Mouse (Mus musculus): ENCODE results near the gene Phyhipl. TPM values are rescaled to one million over a fixed set of nuclear protein-coding genes. Genes with fewer than 3 reads are reported as not detected.

The Phyhipl gene
- polyA plus RNA-seq, 1 experiment from 2014 or later, result 1.3 TPM

GRCm38 (mm10) chr10:70540456-70541195, 115.1 kb downstream of the Phyhipl start:
- WGBS, result 80% methylated on average over 9 of the region's 9 CpGs
- peaks cover 10% of the 10 kb centered on the region for H3K36me3 ChIP-seq (ENCODE audit: control insufficient read depth, insufficient read depth, low read length)

GRCm38 (mm10) chr10:70539251-70539650, 116.5 kb downstream of the Phyhipl start:
- Histone ChIP-seq H3K9ac (ENCODE audit: low read length) (no peak overlapping the region), H3K4me1 (ENCODE audit: control insufficient read depth in 2 of 2, insufficient read depth in 2 of 2, low read length in 2 of 2) (no peaks in the 10 kb centered on the region), H3K27me3 (ENCODE audit: control insufficient read depth, insufficient read depth, low read length) (no peaks in the 10 kb centered on the region), H3K36me3 (ENCODE audit: control insufficient read depth, insufficient read depth, low read length) (0 out of 2 replicates have a peak, but pooled peaks cover 5% of the 10 kb centered on the region), H3K4me3 (ENCODE audit: control insufficient read depth in 1 of 2, insufficient read depth in 1 of 2, low read depth in 1 of 2, low read length in 2 of 2) (no peak overlapping the region), H3K9me3 (ENCODE audit: control insufficient read depth, low read length) (0 out of 2 replicates have a peak, but pooled peaks cover 4% of the 10 kb centered on the region), H3K27ac (replicated peaks in 1 of 2; ENCODE audit: control insufficient read depth in 1 of 2, insufficient read depth in 1 of 2, low read depth in 2 of 2, low read length in 2 of 2) (no peak overlapping the region), H3K4me2 (ENCODE audit: low read length) (no peak overlapping the region)
- ATAC-seq (ENCODE audit: insufficient number of reproducible peaks, insufficient read depth, low FRiP score, low read depth), result no peak
- 90% methylated on average over 9 of the region's 9 CpGs for WGBS

More at GRCm38 (mm10) chr10:70540456-70541195, 115.1 kb downstream of the Phyhipl start:
- Histone ChIP-seq H3K9ac (ENCODE audit: low read length) (no peak overlapping the region), H3K4me1 (ENCODE audit: control insufficient read depth in 2 of 2, insufficient read depth in 2 of 2, low read length in 2 of 2) (no peaks in the 10 kb centered on the region), H3K9me3 (ENCODE audit: control insufficient read depth, low read length) (0 out of 2 replicates have a peak, but pooled peaks cover 4% of the 10 kb centered on the region), H3K4me2 (ENCODE audit: low read length) (no peak overlapping the region), H3K27me3 (ENCODE audit: control insufficient read depth, insufficient read depth, low read length) (no peaks in the 10 kb centered on the region), H3K4me3 (ENCODE audit: control insufficient read depth in 1 of 2, insufficient read depth in 1 of 2, low read depth in 1 of 2, low read length in 2 of 2) (no peak overlapping the region), H3K27ac (replicated peaks in 1 of 2; ENCODE audit: control insufficient read depth in 1 of 2, insufficient read depth in 1 of 2, low read depth in 2 of 2, low read length in 2 of 2) (no peak overlapping the region)
- ATAC-seq (ENCODE audit: insufficient number of reproducible peaks, insufficient read depth, low FRiP score, low read depth), result no peak

- Histone ChIP-seq H3K36me3 (ENCODE audit: control insufficient read depth, insufficient read depth, low read length) (0 out of 2 replicates have a peak, but pooled peaks cover 5% of the 10 kb centered on the region), H3K9ac (ENCODE audit: low read length) (no peak overlapping the region), H3K4me2 (ENCODE audit: low read length) (no peak overlapping the region), H3K27me3 (ENCODE audit: control insufficient read depth, insufficient read depth, low read length) (no peaks in the 10 kb centered on the region), H3K4me3 (ENCODE audit: control insufficient read depth in 1 of 2, insufficient read depth in 1 of 2, low read depth in 1 of 2, low read length in 2 of 2) (no peak overlapping the region), H3K27ac (replicated peaks in 1 of 2; ENCODE audit: control insufficient read depth in 1 of 2, insufficient read depth in 1 of 2, low read depth in 2 of 2, low read length in 2 of 2) (no peak overlapping the region), H3K4me1 (ENCODE audit: control insufficient read depth in 2 of 2, insufficient read depth in 2 of 2, low read length in 2 of 2) (no peaks in the 10 kb centered on the region), H3K9me3 (ENCODE audit: control insufficient read depth, low read length) (0 out of 2 replicates have a peak, but pooled peaks cover 4% of the 10 kb centered on the region)
- no peak for ATAC-seq (ENCODE audit: insufficient number of reproducible peaks, insufficient read depth, low FRiP score, low read depth)
- 64% methylated on average over 10 of the region's 10 CpGs for WGBS
Measured at GRCm38 (mm10) chr10:70537694-70538093, 118.1 kb downstream of the Phyhipl start.

GRCm38 (mm10) chr10:70535401-70535800, 120.4 kb downstream of the Phyhipl start:
- Histone ChIP-seq H3K4me2 (ENCODE audit: low read length) (no peak overlapping the region), H3K36me3 (ENCODE audit: control insufficient read depth, insufficient read depth, low read length) (0 out of 2 replicates have a peak, but pooled peaks cover 5% of the 10 kb centered on the region), H3K27me3 (ENCODE audit: control insufficient read depth, insufficient read depth, low read length) (no peaks in the 10 kb centered on the region), H3K4me3 (ENCODE audit: control insufficient read depth in 1 of 2, insufficient read depth in 1 of 2, low read depth in 1 of 2, low read length in 2 of 2) (no peak overlapping the region), H3K27ac (replicated peaks in 1 of 2; ENCODE audit: control insufficient read depth in 1 of 2, insufficient read depth in 1 of 2, low read depth in 2 of 2, low read length in 2 of 2) (no peak overlapping the region), H3K9ac (ENCODE audit: low read length) (no peak overlapping the region), H3K9me3 (ENCODE audit: control insufficient read depth, low read length) (0 out of 2 replicates have a peak, but pooled peaks cover 4% of the 10 kb centered on the region), H3K4me1 (ENCODE audit: control insufficient read depth in 2 of 2, insufficient read depth in 2 of 2, low read length in 2 of 2) (no peaks in the 10 kb centered on the region)
- no peak for ATAC-seq (ENCODE audit: insufficient number of reproducible peaks, insufficient read depth, low FRiP score, low read depth)
- 80% methylated on average over 12 of the region's 12 CpGs for WGBS

GRCm38 (mm10) chr10:70534571-70534970, 121.2 kb downstream of the Phyhipl start:
- Histone ChIP-seq H3K4me1 (ENCODE audit: control insufficient read depth in 2 of 2, insufficient read depth in 2 of 2, low read length in 2 of 2) (no peaks in the 10 kb centered on the region), H3K36me3 (ENCODE audit: control insufficient read depth, insufficient read depth, low read length) (0 out of 2 replicates have a peak, but pooled peaks cover 5% of the 10 kb centered on the region), H3K4me3 (ENCODE audit: control insufficient read depth in 1 of 2, insufficient read depth in 1 of 2, low read depth in 1 of 2, low read length in 2 of 2) (no peak overlapping the region), H3K27me3 (ENCODE audit: control insufficient read depth, insufficient read depth, low read length) (no peaks in the 10 kb centered on the region), H3K27ac (replicated peaks in 1 of 2; ENCODE audit: control insufficient read depth in 1 of 2, insufficient read depth in 1 of 2, low read depth in 2 of 2, low read length in 2 of 2) (no peak overlapping the region), H3K4me2 (ENCODE audit: low read length) (no peak overlapping the region), H3K9ac (ENCODE audit: low read length) (no peak overlapping the region), H3K9me3 (ENCODE audit: control insufficient read depth, low read length) (0 out of 2 replicates have a peak, but pooled peaks cover 4% of the 10 kb centered on the region)
- WGBS, result 88% methylated on average over 10 of the region's 10 CpGs
- no peak for ATAC-seq (ENCODE audit: insufficient number of reproducible peaks, insufficient read depth, low FRiP score, low read depth)

DNA sequence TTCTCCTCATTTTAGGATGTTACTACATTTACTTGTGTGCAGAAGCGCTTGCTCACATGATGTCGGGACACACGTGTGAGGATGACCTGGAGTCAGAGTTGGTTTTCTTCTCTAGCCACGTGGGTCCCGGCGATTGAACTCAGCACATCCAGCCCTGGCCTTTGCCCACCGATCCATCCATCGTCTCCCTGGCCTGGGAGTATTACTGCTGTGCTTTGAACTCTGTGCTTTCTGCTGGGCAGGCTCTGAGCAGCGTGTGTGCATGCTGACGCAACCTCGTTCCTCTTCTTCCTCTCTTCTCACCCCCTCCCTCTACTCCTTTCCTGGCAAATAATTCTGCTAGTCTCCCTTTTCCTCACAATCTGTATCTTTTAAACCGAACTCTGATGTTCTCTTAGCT, 121.8 kb downstream of the Phyhipl start:
- H3K4me1 ChIP-seq (ENCODE audit: control insufficient read depth in 2 of 2, insufficient read depth in 2 of 2, low read length in 2 of 2), result no peaks in the 10 kb centered on the region
- 86% methylated on average over 12 of the region's 12 CpGs for WGBS
- H3K4me3 ChIP-seq (ENCODE audit: control insufficient read depth in 1 of 2, insufficient read depth in 1 of 2, low read depth in 1 of 2, low read length in 2 of 2), result no peak overlapping the region
- no peak overlapping the region for H3K27ac ChIP-seq (replicated peaks in 1 of 2; ENCODE audit: control insufficient read depth in 1 of 2, insufficient read depth in 1 of 2, low read depth in 2 of 2, low read length in 2 of 2)
- H3K9ac ChIP-seq (ENCODE audit: low read length), result no peak overlapping the region
- H3K27me3 ChIP-seq (ENCODE audit: control insufficient read depth, insufficient read depth, low read length), result no peaks in the 10 kb centered on the region
- H3K4me2 ChIP-seq (ENCODE audit: low read length), result no peak overlapping the region
- 0 out of 2 replicates have a peak, but pooled peaks cover 5% of the 10 kb centered on the region for H3K36me3 ChIP-seq (ENCODE audit: control insufficient read depth, insufficient read depth, low read length)
- H3K9me3 ChIP-seq (ENCODE audit: control insufficient read depth, low read length), result 0 out of 2 replicates have a peak, but pooled peaks cover 4% of the 10 kb centered on the region
- no peak for ATAC-seq (ENCODE audit: insufficient number of reproducible peaks, insufficient read depth, low FRiP score, low read depth)

GRCm38 (mm10) chr10:70533301-70533781, 122.4 kb downstream of the Phyhipl start:
- 64% methylated on average over 8 of the region's 8 CpGs for WGBS
- H3K4me3 ChIP-seq (ENCODE audit: control insufficient read depth in 1 of 2, insufficient read depth in 1 of 2, low read depth in 1 of 2, low read length in 2 of 2), result no peak overlapping the region
- 0 out of 2 replicates have a peak, but pooled peaks cover 4% of the 10 kb centered on the region for H3K9me3 ChIP-seq (ENCODE audit: control insufficient read depth, low read length)
- no peak for ATAC-seq (ENCODE audit: insufficient number of reproducible peaks, insufficient read depth, low FRiP score, low read depth)
- H3K27me3 ChIP-seq (ENCODE audit: control insufficient read depth, insufficient read depth, low read length), result no peaks in the 10 kb centered on the region
- H3K4me2 ChIP-seq (ENCODE audit: low read length), result no peak overlapping the region
- 0 out of 2 replicates have a peak, but pooled peaks cover 5% of the 10 kb centered on the region for H3K36me3 ChIP-seq (ENCODE audit: control insufficient read depth, insufficient read depth, low read length)
- H3K27ac ChIP-seq (replicated peaks in 1 of 2; ENCODE audit: control insufficient read depth in 1 of 2, insufficient read depth in 1 of 2, low read depth in 2 of 2, low read length in 2 of 2), result no peak overlapping the region
- no peak overlapping the region for H3K9ac ChIP-seq (ENCODE audit: low read length)
- no peaks in the 10 kb centered on the region for H3K4me1 ChIP-seq (ENCODE audit: control insufficient read depth in 2 of 2, insufficient read depth in 2 of 2, low read length in 2 of 2)
